14 mouse cellular contexts compared by ENCODE assay signal in genomic region chr7:16633913-16634312, GRCm38 (mm10). TPM values are rescaled to one million over a fixed set of nuclear protein-coding genes. Genes with fewer than 3 reads are reported as not detected.
DNase-seq lines count a peak whose midpoint lies in the region; ATAC-seq and TF ChIP-seq lines count a peak whose summit lies in the region.
"Not testable (repeated sequence)": the region's sequence is repeated elsewhere in the genome, so short reads cannot be mapped to it uniquely, and the experiment has no call there.
"Had no signal": no experiment of that assay in that cellular context is flagged by ENCODE, and none has a peak within 500 bp of the region (broad histone marks: within the 10 kb centered on the region; RNA-seq: fewer than 3 reads in every experiment).

No protein-coding gene starts in this region.

- H3K79me2 ChIP-seq in CH12.LX (replicated peaks; ENCODE audit: control insufficient read depth, extremely low read depth, insufficient read depth, poor library complexity, severe bottlenecking), result not testable (repeated sequence)

- not testable (repeated sequence) for TF ChIP-seq RAD21 in CH12.LX (IDR thresholded peaks at IDR 0.05; ENCODE audit: low read depth, low read length)

- not testable (repeated sequence) for TF ChIP-seq EP300 in CH12.LX (IDR thresholded peaks at IDR 0.05; ENCODE audit: low read length)

- H3K27me3 ChIP-seq in CH12.LX (replicated peaks); embryonic facial prominence, embryonic 12.5 days; heart, embryonic 11.5 days (ENCODE audit: control insufficient read depth, insufficient read depth, low read length); lung, embryonic 16.5 days (ENCODE audit: control insufficient read depth, insufficient read depth, low read depth, low read length): not testable (repeated sequence)

- not testable (repeated sequence) for H3K36me3 ChIP-seq in CH12.LX (replicated peaks in 1 of 2; ENCODE audit: control insufficient read depth in 1 of 2, insufficient read depth in 1 of 2, low read length in 1 of 2); embryonic facial prominence, embryonic 12.5 days; heart, embryonic 11.5 days (ENCODE audit: control insufficient read depth, insufficient read depth, low read length); lung, embryonic 16.5 days (ENCODE audit: control insufficient read depth, insufficient read depth, low read length)

- H3K4me2 ChIP-seq in CH12.LX (ENCODE audit: insufficient read depth, low read depth, poor library complexity, severe bottlenecking); lung, embryonic 16.5 days (ENCODE audit: low read depth, low read length): not testable (repeated sequence)
- H3K4me2 ChIP-seq in embryonic facial prominence, embryonic 12.5 days (replicated peaks), result 0 out of 2 replicates have a peak overlapping the region, but pooled peaks have one; percentile 9
- H3K4me2 ChIP-seq in heart, embryonic 11.5 days, result peak overlapping the region; percentile 12; the same call in 1 of the 2 replicates

- TF ChIP-seq POLR2A in CH12.LX (IDR thresholded peaks at IDR 0.05; ENCODE audit: low read depth, low read length), result not testable (repeated sequence)

- DNase-seq in CH12.LX (ENCODE audit: extremely low read depth), result peak; percentile 68
- peak; percentile 16 for DNase-seq in liver
- DNase-seq in naive thymus-derived CD4-positive, alpha-beta T cell, adult 2 months (ENCODE audit: low read depth), result peak; percentile 47

- H3K4me1 ChIP-seq in CH12.LX (ENCODE audit: control insufficient read depth in 1 of 2, insufficient read depth in 2 of 2), result peaks cover 0 to 19% of the 10 kb centered on the region in 2 experiments
- not testable (repeated sequence) for H3K4me1 ChIP-seq in embryonic facial prominence, embryonic 12.5 days; heart, embryonic 11.5 days (ENCODE audit: control insufficient read depth, insufficient read depth, low read length); lung, embryonic 16.5 days (replicated peaks; ENCODE audit: control insufficient read depth, insufficient read depth, low read length)

- dilution Hi-C loops in CH12.LX (cut with MboI; ENCODE audit: extremely low pct_ligation_motif_present, extremely low pct_unique_long_range_greater_than_20kb, low sequenced_read_pairs), result not testable (repeated sequence)

- not testable (repeated sequence) for TF ChIP-seq CTCF in CH12.LX (conservative IDR thresholded peaks at IDR 0.05 in 1 of 2, IDR thresholded peaks at IDR 0.05 in 1 of 2; ENCODE audit: low read depth in 2 of 2, low read length in 2 of 2)

- ATAC-seq in embryonic facial prominence, embryonic 12.5 days (ENCODE audit: insufficient number of reproducible peaks, insufficient read depth, low FRiP score, low TSS enrichment); heart, embryonic 11.5 days (replicated peaks; ENCODE audit: insufficient number of reproducible peaks, low FRiP score, low TSS enrichment): not testable (repeated sequence)
- ATAC-seq in inflammation-experienced regulatory T-cells, adult 6 months, result peak; percentile 89
- 0 out of 2 replicates have a peak, but pooled peaks have one; percentile 51 for ATAC-seq in lung, embryonic 16.5 days (ENCODE audit: low read depth)

- in situ Hi-C loops in CH12.LX (cut with MboI; ENCODE audit: low pct_ligation_motif_present, low pct_unique_long_range_greater_than_20kb, low sequenced_read_pairs), result loop anchor here (5.0 kb wide), 2 partner anchors 58 to 93 kb away; no protein-coding TSS in a partner anchor

- not testable (repeated sequence) for H3K4me3 ChIP-seq in CH12.LX (replicated peaks in 1 of 3; ENCODE audit: low read depth in 2 of 3, low read length in 2 of 3, poor library complexity in 1 of 3); embryonic facial prominence, embryonic 12.5 days; heart, embryonic 11.5 days (ENCODE audit: low read depth, low read length); lung, embryonic 16.5 days (ENCODE audit: low read length)

- not testable (repeated sequence) for H3K9me3 ChIP-seq in CH12.LX (replicated peaks; ENCODE audit: low read length); embryonic facial prominence, embryonic 12.5 days; heart, embryonic 11.5 days (replicated peaks; ENCODE audit: control insufficient read depth, low read length); lung, embryonic 16.5 days (ENCODE audit: control insufficient read depth, low read length)

- H3K27ac ChIP-seq in CH12.LX (ENCODE audit: insufficient read depth, low read depth); embryonic facial prominence, embryonic 12.5 days; heart, embryonic 11.5 days (ENCODE audit: low read depth, low read length); lung, embryonic 16.5 days (ENCODE audit: low read length): not testable (repeated sequence)

- not testable (repeated sequence) for H3K9ac ChIP-seq in CH12.LX (ENCODE audit: insufficient read depth, low read depth); embryonic facial prominence, embryonic 12.5 days; heart, embryonic 11.5 days (ENCODE audit: low read depth, low read length); lung, embryonic 16.5 days (ENCODE audit: low read length)

- 10% methylated on average over 9 of the region's 10 CpGs for WGBS in embryonic facial prominence, embryonic 12.5 days
- 14% methylated on average over 10 of the region's 10 CpGs for WGBS in heart, embryonic 11.5 days (ENCODE audit: insufficient replicate concordance)
- 12% methylated on average over 10 of the region's 10 CpGs for WGBS in lung, embryonic 16.5 days

TF ChIP-seq in CH12.LX, 34 proteins besides CTCF, POLR2A, EP300 and RAD21:
- peak; percentile 82 for TF ChIP-seq MAZ (IDR thresholded peaks at IDR 0.05; ENCODE audit: low read depth, low read length)
- 0 out of 2 replicates have a peak, but pooled peaks have one; percentile 26 for TF ChIP-seq MXI1 (IDR thresholded peaks at IDR 0.05; ENCODE audit: low read depth, low read length)
TF ChIP-seq in CH12.LX: peak in this region for 2; not testable (repeated sequence) for 32.

RNA-seq across cellular contexts. Expression of gene Arhgap35, which starts 19.1 kb away (rescaled TPM):
- total RNA-seq in CH12.LX (2012; rRNA removed) (5.2 and 5.3 TPM in 2 replicates), CH12.LX (2014; rRNA removed) (2.7 and 3.0 TPM in 2 replicates)
- 6.0 and 7.2 TPM in 2 replicates for polyA plus RNA-seq in CH12.LX (2012; ENCODE audit: insufficient read length, low read depth)
- polyA plus RNA-seq in embryonic facial prominence, embryonic 12.5 days (2016; fragmentation: Nextera tagmentation; extraction: Ambion mirVana), result 32.2 and 32.6 TPM in 2 replicates
- 15.9 and 17.2 TPM in 2 replicates for polyA plus RNA-seq in heart, embryonic 11.5 days (2014; fragmentation: Nextera tagmentation; extraction: Ambion mirVana)
- polyA plus RNA-seq in inflammation-experienced regulatory T-cells, adult 6 months (2017; shearing (Covaris generic)), result 1 to 10 TPM; 1.4 to 3.9 (median 2.5) TPM
- 16.4 and 17.8 TPM in 2 replicates for polyA plus RNA-seq in lung, embryonic 16.5 days (2015; fragmentation: Nextera tagmentation; extraction: Ambion mirVana)

RNA-seq across cellular contexts. Expression of gene Ceacam15, which starts 41.6 kb away (rescaled TPM):
- not detected in 2 replicates for total RNA-seq in CH12.LX (2012; rRNA removed)
- total RNA-seq in CH12.LX (2014; rRNA removed), result not detected in 2 replicates
- not detected in 2 replicates for polyA plus RNA-seq in CH12.LX (2012; ENCODE audit: insufficient read length, low read depth)
- polyA plus RNA-seq in embryonic facial prominence, embryonic 12.5 days (2016; fragmentation: Nextera tagmentation; extraction: Ambion mirVana), result not detected in 2 replicates
- polyA plus RNA-seq in heart, embryonic 11.5 days (2014; fragmentation: Nextera tagmentation; extraction: Ambion mirVana), result 0.11 and 0.21 TPM in 2 replicates
- polyA plus RNA-seq in inflammation-experienced regulatory T-cells, adult 6 months (2017; shearing (Covaris generic)), result 1 to 10 TPM in 2 of 3 experiments, not detected in 1; 1.3 TPM
- not detected in 2 replicates for polyA plus RNA-seq in lung, embryonic 16.5 days (2015; fragmentation: Nextera tagmentation; extraction: Ambion mirVana)
- total RNA-seq: adrenal gland, postnatal 36 days; left cerebral cortex, adult 8-10 months had no signal
- polyA plus RNA-seq: forebrain, embryonic 10.5 days; gonadal fat pad, adult 2 months; hindbrain, embryonic 15.5 days; limb, embryonic 12.5 days; midbrain, embryonic 15.5 days had no signal

Comparison
In these comparisons a context has a peak if more than half of its experiments do, and no peak if none do; other contexts are left out.
1. DNase-seq: peak in every context shown above with its lines; median percentile 68 in CH12.LX; 47 in naive thymus-derived CD4-positive, alpha-beta T cell, adult 2 months; 16 in liver.